Mouse (Mus musculus): ENCODE data around the gene Rmi2.

Rmi2 gene

GRCm38 (mm10) chr16:10864833-10865591, 30.2 kb downstream of the Rmi2 start:
- peak; percentile 59 for ATAC-seq (ENCODE audit: insufficient number of reproducible peaks, low FRiP score, low TSS enrichment)

GRCm38 (mm10) chr16:10865592-10865987, 30.7 kb downstream of the Rmi2 start:
- ATAC-seq (ENCODE audit: insufficient number of reproducible peaks, low FRiP score, low TSS enrichment): no peak

- no peak for ATAC-seq (ENCODE audit: insufficient number of reproducible peaks, low FRiP score, low TSS enrichment)
Measured at GRCm38 (mm10) chr16:10866841-10867240, 32.0 kb downstream of the Rmi2 start.

- no peak for ATAC-seq (ENCODE audit: insufficient number of reproducible peaks, low FRiP score, low TSS enrichment)
Measured at GRCm38 (mm10) chr16:10867501-10867900, 32.6 kb downstream of the Rmi2 start.

GRCm38 (mm10) chr16:10867904-10868440, 33.1 kb downstream of the Rmi2 start:
- ATAC-seq (ENCODE audit: insufficient number of reproducible peaks, low FRiP score, low TSS enrichment): no peak

GRCm38 (mm10) chr16:10870969-10871368, 36.1 kb downstream of the Rmi2 start:
- ATAC-seq (ENCODE audit: insufficient number of reproducible peaks, low FRiP score, low TSS enrichment): no peak

- no peak for ATAC-seq (ENCODE audit: insufficient number of reproducible peaks, low FRiP score, low TSS enrichment)
Measured at GRCm38 (mm10) chr16:10872825-10873360, 38.0 kb downstream of the Rmi2 start.

- ATAC-seq (ENCODE audit: insufficient number of reproducible peaks, low FRiP score, low TSS enrichment): peak; percentile 37; the same call in 1 of the 2 replicates
Measured at GRCm38 (mm10) chr16:10873654-10874053, 38.8 kb downstream of the Rmi2 start.

GRCm38 (mm10) chr16:10878227-10878626, 43.4 kb downstream of the Rmi2 start:
- no peak for ATAC-seq (ENCODE audit: insufficient number of reproducible peaks, low FRiP score, low TSS enrichment)

- ATAC-seq (ENCODE audit: insufficient number of reproducible peaks, low FRiP score, low TSS enrichment): peak; percentile 43; the same call in 1 of the 2 replicates
Measured at GRCm38 (mm10) chr16:10879467-10879866, 44.6 kb downstream of the Rmi2 start.

- ATAC-seq (ENCODE audit: insufficient number of reproducible peaks, low FRiP score, low TSS enrichment): no peak
Measured at GRCm38 (mm10) chr16:10881231-10881962, 46.5 kb downstream of the Rmi2 start.

- no peak for ATAC-seq (ENCODE audit: insufficient number of reproducible peaks, low FRiP score, low TSS enrichment)
Measured at GRCm38 (mm10) chr16:10887436-10887835, 52.6 kb downstream of the Rmi2 start.

- ATAC-seq (ENCODE audit: insufficient number of reproducible peaks, low FRiP score, low TSS enrichment): no peak
Measured at GRCm38 (mm10) chr16:10890363-10890762, 55.5 kb downstream of the Rmi2 start.

- no peak for ATAC-seq (ENCODE audit: insufficient number of reproducible peaks, low FRiP score, low TSS enrichment)
Measured at GRCm38 (mm10) chr16:10893161-10893560, 58.3 kb downstream of the Rmi2 start.

- ATAC-seq (ENCODE audit: insufficient number of reproducible peaks, low FRiP score, low TSS enrichment): no peak
Measured at GRCm38 (mm10) chr16:10895906-10896305, 61.0 kb downstream of the Rmi2 start.

GRCm38 (mm10) chr16:10897372-10897771, 62.5 kb downstream of the Rmi2 start:
- ATAC-seq (ENCODE audit: insufficient number of reproducible peaks, low FRiP score, low TSS enrichment): no peak

- no peak for ATAC-seq (ENCODE audit: insufficient number of reproducible peaks, low FRiP score, low TSS enrichment)
Measured at GRCm38 (mm10) chr16:10900736-10901135, 65.9 kb downstream of the Rmi2 start.

GRCm38 (mm10) chr16:10901956-10902355, 67.1 kb downstream of the Rmi2 start:
- ATAC-seq (ENCODE audit: insufficient number of reproducible peaks, low FRiP score, low TSS enrichment): no peak

GRCm38 (mm10) chr16:10902849-10903248, 68.0 kb downstream of the Rmi2 start:
- no peak for ATAC-seq (ENCODE audit: insufficient number of reproducible peaks, low FRiP score, low TSS enrichment)

GRCm38 (mm10) chr16:10905661-10906113, 70.8 kb downstream of the Rmi2 start:
- no peak for ATAC-seq (ENCODE audit: insufficient number of reproducible peaks, low FRiP score, low TSS enrichment)

GRCm38 (mm10) chr16:10910541-10910940, 75.7 kb downstream of the Rmi2 start:
- ATAC-seq (ENCODE audit: insufficient number of reproducible peaks, low FRiP score, low TSS enrichment): no peak

Measured in cerebellum, adult (tissue).